Mouse (Mus musculus): Measurements from ENCODE around the gene Arhgef15. TPM values are rescaled to one million over a fixed set of nuclear protein-coding genes. Genes with fewer than 3 reads are reported as not detected.
"Not testable (repeated sequence)": the region's sequence is repeated elsewhere in the genome, so short reads cannot be mapped to it uniquely, and the experiment has no call there.

Gene Arhgef15
- 2.5 and 3.1 TPM in 2 replicates for total RNA-seq (2012; rRNA removed)

DNA sequence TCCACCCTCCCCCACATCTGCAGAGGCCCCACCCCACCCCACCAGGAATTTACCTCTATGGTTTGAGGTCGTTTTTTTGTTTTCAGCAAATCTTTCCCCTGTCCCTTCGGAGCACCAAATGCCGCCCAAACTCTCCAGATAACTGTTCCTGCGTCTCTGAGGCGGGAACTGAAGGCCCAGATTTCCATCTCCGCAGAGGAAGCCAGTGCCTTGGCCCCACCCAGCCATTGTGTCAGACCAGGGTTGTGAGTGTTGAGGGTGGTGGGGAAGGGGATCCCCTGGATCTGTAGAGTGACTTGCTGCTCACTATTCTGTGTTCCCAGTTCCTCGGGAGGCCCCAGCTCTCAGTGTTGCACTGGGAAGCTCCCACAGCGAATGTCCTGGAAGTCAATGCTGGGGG lies at the start of gene Arhgef15:
Gene Arhgef15, minus strand, starts transcription at position 173 of the 400 bp plus-strand sequence.
- DNase-seq (ENCODE audit: low read depth, low spot score): no peak
- H3K9ac ChIP-seq (ENCODE audit: insufficient read depth, low read depth, low read length, poor library complexity, severe bottlenecking): peak within 1 kb of the TSS; percentile 41
- TF ChIP-seq HCFC1 (IDR thresholded peaks at IDR 0.05; ENCODE audit: borderline replicate concordance, insufficient read depth, low read length): no peak
- no peak for TF ChIP-seq CHD2 (IDR thresholded peaks at IDR 0.05; ENCODE audit: low read depth, low read length)
- no peak for TF ChIP-seq ZC3H11A (IDR thresholded peaks at IDR 0.05; ENCODE audit: borderline replicate concordance, low read depth, low read length)
- no peak for TF ChIP-seq ZNF384 (IDR thresholded peaks at IDR 0.05; ENCODE audit: low read depth, low read length)

DNA sequence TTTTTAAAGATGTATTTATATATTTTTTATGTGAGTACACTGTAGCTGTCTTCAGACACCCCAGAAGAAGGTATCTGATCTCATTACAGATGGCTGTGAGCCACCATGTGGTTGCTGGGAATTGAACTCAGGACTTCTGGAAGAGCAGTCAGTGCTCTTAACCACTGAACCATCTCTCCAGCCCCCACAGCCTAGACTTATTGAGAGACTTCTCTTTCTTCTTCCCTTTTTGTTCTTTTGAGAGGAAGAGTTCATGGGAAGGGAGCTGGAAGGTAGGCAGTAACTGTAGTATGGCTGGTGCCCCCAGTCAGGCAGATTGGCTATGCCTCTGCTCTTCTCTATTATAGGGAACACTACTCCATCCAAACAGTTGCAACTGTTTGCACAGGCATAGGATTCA lies 49.3 kb upstream of the Arhgef15 start:
- Histone ChIP-seq H3K9ac (ENCODE audit: insufficient read depth, low read depth, low read length, poor library complexity, severe bottlenecking) (peak overlapping the region; percentile 100; the same call in 1 of the 2 replicates), H3K36me3 (ENCODE audit: control insufficient read depth, insufficient read depth, low read length, poor library complexity, severe bottlenecking) (peaks cover 34% of the 10 kb centered on the region)
- H3K4me1 ChIP-seq (ENCODE audit: control insufficient read depth in 2 of 2, insufficient read depth in 2 of 2, low read length in 2 of 2, poor library complexity in 1 of 2); H3K4me3 ChIP-seq (ENCODE audit: insufficient read depth in 1 of 2, low read depth in 1 of 2, low read length in 2 of 2, poor library complexity in 1 of 2, severe bottlenecking in 1 of 2); H3K27ac ChIP-seq (ENCODE audit: insufficient read depth, low read depth, low read length, poor library complexity, severe bottlenecking); DNase-seq (ENCODE audit: low read depth, low spot score); in situ Hi-C loops (cut with MboI; ENCODE audit: low sequenced_read_pairs in 2 of 2, unreplicated experiment in 2 of 2); H3K9me3 ChIP-seq (ENCODE audit: control insufficient read depth, insufficient read depth, low read depth, low read length): not testable (repeated sequence)

More for the DNA sequence above, at the start of gene Arhgef15:
- Histone ChIP-seq H3K9me3 (ENCODE audit: control insufficient read depth, insufficient read depth, low read depth, low read length) (no peaks in the 10 kb centered on the region), H3K27ac (ENCODE audit: insufficient read depth, low read depth, low read length, poor library complexity, severe bottlenecking) (no peak within 1 kb of the TSS), H3K36me3 (ENCODE audit: control insufficient read depth, insufficient read depth, low read length, poor library complexity, severe bottlenecking) (no peaks in the 10 kb centered on the region; the same call in 1 of the 2 replicates), H3K4me3 (ENCODE audit: insufficient read depth in 1 of 2, low read depth in 1 of 2, low read length in 2 of 2, poor library complexity in 1 of 2, severe bottlenecking in 1 of 2) (peak within 1 kb of the TSS; percentile 37 to 61), H3K4me1 (ENCODE audit: control insufficient read depth in 2 of 2, insufficient read depth in 2 of 2, low read length in 2 of 2, poor library complexity in 1 of 2) (peaks cover 3 to 17% of the 10 kb centered on the region in 2 experiments; a peak in 3 of 4 replicates)
- in situ Hi-C loops (cut with MboI; ENCODE audit: low sequenced_read_pairs in 2 of 2, unreplicated experiment in 2 of 2): no loop called here

DNA sequence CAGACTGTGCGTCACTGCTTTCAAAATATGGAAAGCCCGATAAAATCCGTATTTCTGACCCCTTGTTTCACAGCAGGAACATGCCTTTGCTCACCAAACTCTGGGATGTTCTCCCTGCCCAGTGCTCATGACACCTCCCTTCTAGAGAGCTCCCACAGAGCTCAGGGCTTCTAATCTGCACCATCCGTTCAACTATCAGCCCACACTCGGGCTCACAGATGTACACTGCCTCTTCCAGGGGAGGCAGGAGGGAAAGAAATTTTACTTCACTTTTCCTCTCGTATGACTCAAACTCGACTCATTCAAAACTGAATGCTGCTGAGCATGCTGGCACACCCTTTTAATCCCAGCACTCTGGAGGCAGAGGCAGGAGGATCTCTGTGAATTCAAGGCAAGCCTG lies 47.9 kb upstream of the Arhgef15 start:
- DNase-seq (ENCODE audit: low read depth, low spot score): no peak
- in situ Hi-C loops (cut with MboI; ENCODE audit: low sequenced_read_pairs in 2 of 2, unreplicated experiment in 2 of 2): no loop called here
- no peak for TF ChIP-seq MAFK (IDR thresholded peaks at IDR 0.05; ENCODE audit: insufficient read depth, low read depth, low read length)
- no peak for TF ChIP-seq HCFC1 (IDR thresholded peaks at IDR 0.05; ENCODE audit: borderline replicate concordance, insufficient read depth, low read length)
- TF ChIP-seq ZNF384 (IDR thresholded peaks at IDR 0.05; ENCODE audit: low read depth, low read length): no peak
- TF ChIP-seq CHD2 (IDR thresholded peaks at IDR 0.05; ENCODE audit: low read depth, low read length): no peak
- no peak for TF ChIP-seq ZC3H11A (IDR thresholded peaks at IDR 0.05; ENCODE audit: borderline replicate concordance, low read depth, low read length)
- no peak overlapping the region for H3K27ac ChIP-seq (ENCODE audit: insufficient read depth, low read depth, low read length, poor library complexity, severe bottlenecking)
- no peak overlapping the region for H3K4me3 ChIP-seq (ENCODE audit: insufficient read depth in 1 of 2, low read depth in 1 of 2, low read length in 2 of 2, poor library complexity in 1 of 2, severe bottlenecking in 1 of 2)
- H3K9me3 ChIP-seq (ENCODE audit: control insufficient read depth, insufficient read depth, low read depth, low read length): no peaks in the 10 kb centered on the region
- H3K4me1 ChIP-seq (ENCODE audit: control insufficient read depth in 2 of 2, insufficient read depth in 2 of 2, low read length in 2 of 2, poor library complexity in 1 of 2): peaks cover 2 to 6% of the 10 kb centered on the region in 2 experiments; a peak in 3 of 4 replicates
- H3K9ac ChIP-seq (ENCODE audit: insufficient read depth, low read depth, low read length, poor library complexity, severe bottlenecking): 0 out of 2 replicates have a peak overlapping the region, but pooled peaks have one; percentile 20
- H3K36me3 ChIP-seq (ENCODE audit: control insufficient read depth, insufficient read depth, low read length, poor library complexity, severe bottlenecking): peaks cover 48% of the 10 kb centered on the region

GRCm38 (mm10) chr11:69003592-69003991 lies 46.3 kb upstream of the Arhgef15 start:
- peaks cover 61% of the 10 kb centered on the region for H3K36me3 ChIP-seq (ENCODE audit: control insufficient read depth, insufficient read depth, low read length, poor library complexity, severe bottlenecking)
- no peak for DNase-seq (ENCODE audit: low read depth, low spot score)
- no peak overlapping the region for H3K9ac ChIP-seq (ENCODE audit: insufficient read depth, low read depth, low read length, poor library complexity, severe bottlenecking)
- no peak for TF ChIP-seq MAFK (IDR thresholded peaks at IDR 0.05; ENCODE audit: insufficient read depth, low read depth, low read length)
- TF ChIP-seq ZC3H11A (IDR thresholded peaks at IDR 0.05; ENCODE audit: borderline replicate concordance, low read depth, low read length): no peak
- TF ChIP-seq CHD2 (IDR thresholded peaks at IDR 0.05; ENCODE audit: low read depth, low read length): no peak
- no peak for TF ChIP-seq ZNF384 (IDR thresholded peaks at IDR 0.05; ENCODE audit: low read depth, low read length)
- TF ChIP-seq HCFC1 (IDR thresholded peaks at IDR 0.05; ENCODE audit: borderline replicate concordance, insufficient read depth, low read length): no peak
- peaks cover 0 to 6% of the 10 kb centered on the region in 2 experiments; a peak in 2 of 4 replicates for H3K4me1 ChIP-seq (ENCODE audit: control insufficient read depth in 2 of 2, insufficient read depth in 2 of 2, low read length in 2 of 2, poor library complexity in 1 of 2)
- no peak overlapping the region for H3K27ac ChIP-seq (ENCODE audit: insufficient read depth, low read depth, low read length, poor library complexity, severe bottlenecking)
- no peaks in the 10 kb centered on the region for H3K9me3 ChIP-seq (ENCODE audit: control insufficient read depth, insufficient read depth, low read depth, low read length)
- in situ Hi-C loops (cut with MboI; ENCODE audit: low sequenced_read_pairs in 2 of 2, unreplicated experiment in 2 of 2): no loop called here
- H3K4me3 ChIP-seq (ENCODE audit: insufficient read depth in 1 of 2, low read depth in 1 of 2, low read length in 2 of 2, poor library complexity in 1 of 2, severe bottlenecking in 1 of 2): no peak overlapping the region

GRCm38 (mm10) chr11:69002782-69003181 lies 45.5 kb upstream of the Arhgef15 start:
- in situ Hi-C loops (cut with MboI; ENCODE audit: low sequenced_read_pairs in 2 of 2, unreplicated experiment in 2 of 2); H3K27ac ChIP-seq (ENCODE audit: insufficient read depth, low read depth, low read length, poor library complexity, severe bottlenecking); H3K9me3 ChIP-seq (ENCODE audit: control insufficient read depth, insufficient read depth, low read depth, low read length); H3K4me3 ChIP-seq (ENCODE audit: insufficient read depth in 1 of 2, low read depth in 1 of 2, low read length in 2 of 2, poor library complexity in 1 of 2, severe bottlenecking in 1 of 2); H3K4me1 ChIP-seq (ENCODE audit: control insufficient read depth in 2 of 2, insufficient read depth in 2 of 2, low read length in 2 of 2, poor library complexity in 1 of 2); H3K9ac ChIP-seq (ENCODE audit: insufficient read depth, low read depth, low read length, poor library complexity, severe bottlenecking); DNase-seq (ENCODE audit: low read depth, low spot score): not testable (repeated sequence)
- H3K36me3 ChIP-seq (ENCODE audit: control insufficient read depth, insufficient read depth, low read length, poor library complexity, severe bottlenecking): peaks cover 69% of the 10 kb centered on the region
